Mouse (Mus musculus): ENCODE results near the gene Ckap2. TPM values are rescaled to one million over a fixed set of nuclear protein-coding genes. Genes with fewer than 3 reads are reported as not detected.

Ckap2 gene
- total and polyA plus RNA-seq, 3 experiments, result 25.5 to 33.6 TPM; not detected in 1

DNA sequence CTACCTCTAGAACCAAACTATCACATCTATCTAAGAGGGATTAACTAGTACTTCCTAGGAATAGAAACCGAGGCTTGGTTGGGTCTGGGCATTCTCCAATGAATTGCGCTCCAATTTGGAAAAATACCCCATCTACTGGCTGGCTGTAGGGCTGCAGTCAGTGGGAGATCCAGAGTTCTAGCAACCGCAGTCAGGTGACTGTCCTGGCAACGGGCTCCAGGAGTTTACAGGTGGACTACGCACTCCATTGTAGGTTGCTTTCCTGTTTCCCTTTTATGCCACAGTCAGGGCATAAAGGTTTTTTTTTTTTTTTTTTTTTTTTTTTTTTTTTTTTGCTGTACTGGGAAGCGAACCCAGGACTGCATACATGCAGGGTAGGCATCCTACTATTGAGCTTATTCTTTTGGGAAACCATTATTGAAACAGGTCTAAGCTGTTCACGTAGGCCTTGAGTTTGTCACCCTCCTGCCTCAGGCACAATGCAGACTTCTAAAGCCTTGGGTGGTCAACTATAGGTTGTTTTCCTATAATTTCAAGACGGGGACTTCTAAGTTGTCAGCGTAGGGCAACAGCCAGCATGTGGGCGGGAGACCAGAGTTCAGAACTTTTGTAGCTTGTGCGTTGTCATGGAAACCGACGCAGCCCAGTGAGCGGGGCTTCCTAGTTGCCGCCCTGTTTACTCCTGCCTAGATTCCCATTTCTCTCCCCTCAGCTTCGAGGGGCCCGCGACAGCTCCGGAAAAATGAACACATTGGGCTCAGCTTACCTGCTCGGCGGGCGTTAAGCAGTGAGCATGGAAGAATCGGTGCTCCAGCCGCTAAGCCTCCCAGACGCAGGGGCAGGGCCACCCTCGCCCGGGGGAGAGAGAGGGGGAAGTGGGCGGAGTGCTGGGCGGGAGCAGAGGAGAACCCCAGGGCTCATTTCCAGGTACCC is 61.1 kb downstream of the Ckap2 start, which contains the start of gene Nek5:
Gene Nek5 (minus strand): TSS at position 834 of the 933 bp plus-strand sequence.
- Histone ChIP-seq H3K9ac (ENCODE audit: control insufficient read depth, low read depth, low read length, poor library complexity, severe bottlenecking) (no peak within 1 kb of the TSS), H3K27me3 (ENCODE audit: control insufficient read depth in 1 of 2, insufficient read depth in 2 of 2, low read length in 2 of 2) (no peaks in the 10 kb centered on the region; a peak in 1 of 4 replicates), H3K4me3 (ENCODE audit: control insufficient read depth in 1 of 2, insufficient read depth in 1 of 2, low read depth in 2 of 2, low read length in 2 of 2) (no peak within 1 kb of the TSS), H3K4me1 (ENCODE audit: control insufficient read depth in 1 of 2, insufficient read depth in 2 of 2, low read length in 2 of 2) (no peaks in the 10 kb centered on the region), H3K79me2 (ENCODE audit: control insufficient read depth, insufficient read depth, low read length, poor library complexity) (no peaks in the 10 kb centered on the region), H3K36me3 (ENCODE audit: control insufficient read depth in 1 of 2, insufficient read depth in 2 of 2, low read length in 2 of 2) (no peaks in the 10 kb centered on the region), H3K27ac (ENCODE audit: control insufficient read depth, low read depth, low read length) (no peak within 1 kb of the TSS), H3K9me3 (replicated peaks; ENCODE audit: insufficient read depth, low read length) (no peaks in the 10 kb centered on the region)
- TF ChIP-seq E2F4 (IDR thresholded peaks at IDR 0.05; ENCODE audit: borderline replicate concordance, low read depth, low read length), result no peak
- peak; percentile 23 to 37 (median 27); a peak in 5 of 6 replicates for TF ChIP-seq CTCF (IDR thresholded peaks at IDR 0.05 in 2 of 3, conservative IDR thresholded peaks at IDR 0.05 in 1 of 3; ENCODE audit: control insufficient read depth in 1 of 3, insufficient read depth in 1 of 3, low read depth in 2 of 3, low read length in 3 of 3, poor library complexity in 1 of 3, severe bottlenecking in 1 of 3)
- TF ChIP-seq BHLHE40 (IDR thresholded peaks at IDR 0.05; ENCODE audit: borderline replicate concordance, low read depth, low read length), result no peak
- TF ChIP-seq RCOR1 (IDR thresholded peaks at IDR 0.05; ENCODE audit: low read depth, low read length), result no peak
- peak; percentile 29 for TF ChIP-seq SMC3 (IDR thresholded peaks at IDR 0.05; ENCODE audit: low read depth, low read length)
- no peak for TF ChIP-seq POLR2AphosphoS2 (IDR thresholded peaks at IDR 0.05; ENCODE audit: low read length)
- TF ChIP-seq NELFE (IDR thresholded peaks at IDR 0.05; ENCODE audit: low read depth, low read length), result no peak
- TF ChIP-seq RAD21 (IDR thresholded peaks at IDR 0.05; ENCODE audit: low read depth, low read length), result peak; percentile 22
- no peak for TF ChIP-seq TAL1 (IDR thresholded peaks at IDR 0.05; ENCODE audit: low read length)
- DNase-seq (ENCODE audit: low read depth, low spot score), result no peak

Other genes with a start within 250 kb of the Ckap2 start
- gene Defb35, start 247.5 kb downstream of the Ckap2 start, total RNA-seq (2012; rRNA removed), result not detected in 2 replicates
- not detected for gene Defb35, start 247.5 kb downstream of the Ckap2 start, polyA plus RNA-seq (2012; ENCODE audit: insufficient read depth in 1 of 2, insufficient read length in 2 of 2, low read depth in 1 of 2, low replicate concordance in 2 of 2, missing spikeins in 1 of 2)
- gene Defb13, start 239.1 kb downstream of the Ckap2 start, total RNA-seq (2012; rRNA removed), result not detected in 2 replicates
- not detected for gene Defb13, start 239.1 kb downstream of the Ckap2 start, polyA plus RNA-seq (2012; ENCODE audit: insufficient read depth in 1 of 2, insufficient read length in 2 of 2, low read depth in 1 of 2, low replicate concordance in 2 of 2, missing spikeins in 1 of 2)
- not detected in 2 replicates for gene Fam90a1a, start 227.1 kb downstream of the Ckap2 start, total RNA-seq (2012; rRNA removed)
- not detected for gene Fam90a1a, start 227.1 kb downstream of the Ckap2 start, polyA plus RNA-seq (2012; ENCODE audit: insufficient read depth in 1 of 2, insufficient read length in 2 of 2, low read depth in 1 of 2, low replicate concordance in 2 of 2, missing spikeins in 1 of 2)
- not detected in 2 replicates for gene Ccdc70, start 216.0 kb downstream of the Ckap2 start, total RNA-seq (2012; rRNA removed)
- not detected for gene Ccdc70, start 216.0 kb downstream of the Ckap2 start, polyA plus RNA-seq (2012; ENCODE audit: insufficient read depth in 1 of 2, insufficient read length in 2 of 2, low read depth in 1 of 2, low replicate concordance in 2 of 2, missing spikeins in 1 of 2)
- gene Atp7b, start 125.5 kb downstream of the Ckap2 start, total RNA-seq (2012; rRNA removed), result 28.7 and 32.5 TPM in 2 replicates
- 10 to 100 TPM in 1 of 2 experiments, not detected in 1; 29.4 TPM for gene Atp7b, start 125.5 kb downstream of the Ckap2 start, polyA plus RNA-seq (2012; ENCODE audit: insufficient read depth in 1 of 2, insufficient read length in 2 of 2, low read depth in 1 of 2, low replicate concordance in 2 of 2, missing spikeins in 1 of 2)
- 18.6 and 22.2 TPM in 2 replicates for gene Alg11, start 125.1 kb downstream of the Ckap2 start, total RNA-seq (2012; rRNA removed)
- gene Alg11, start 125.1 kb downstream of the Ckap2 start, polyA plus RNA-seq (2012; ENCODE audit: insufficient read depth in 1 of 2, insufficient read length in 2 of 2, low read depth in 1 of 2, low replicate concordance in 2 of 2, missing spikeins in 1 of 2), result 10 to 100 TPM; 17.2 to 55.0 TPM
- not detected in 2 replicates for gene Nek5, start 60.8 kb downstream of the Ckap2 start, total RNA-seq (2012; rRNA removed)
- under 1 TPM in 1 of 2 experiments, not detected in 1; 0.04 TPM for gene Nek5, start 60.8 kb downstream of the Ckap2 start, polyA plus RNA-seq (2012; ENCODE audit: insufficient read depth in 1 of 2, insufficient read length in 2 of 2, low read depth in 1 of 2, low replicate concordance in 2 of 2, missing spikeins in 1 of 2)
- gene Nek3, start 19.4 kb downstream of the Ckap2 start, total RNA-seq (2012; rRNA removed), result 2.0 and 3.0 TPM in 2 replicates
- 1 to 10 TPM in 1 of 2 experiments, not detected in 1; 3.5 TPM for gene Nek3, start 19.4 kb downstream of the Ckap2 start, polyA plus RNA-seq (2012; ENCODE audit: insufficient read depth in 1 of 2, insufficient read length in 2 of 2, low read depth in 1 of 2, low replicate concordance in 2 of 2, missing spikeins in 1 of 2)
- gene Vps36, start 7.0 kb upstream of the Ckap2 start, total RNA-seq (2012; rRNA removed), result 21.7 and 23.2 TPM in 2 replicates
- gene Vps36, start 7.0 kb upstream of the Ckap2 start, polyA plus RNA-seq (2012; ENCODE audit: insufficient read depth in 1 of 2, insufficient read length in 2 of 2, low read depth in 1 of 2, low replicate concordance in 2 of 2, missing spikeins in 1 of 2), result 10 to 100 TPM in 1 of 2 experiments, not detected in 1; 27.9 TPM
- not detected in 2 replicates for gene Thsd1, start 41.5 kb upstream of the Ckap2 start, total RNA-seq (2012; rRNA removed)
- under 1 TPM in 1 of 2 experiments, not detected in 1; 0.10 TPM for gene Thsd1, start 41.5 kb upstream of the Ckap2 start, polyA plus RNA-seq (2012; ENCODE audit: insufficient read depth in 1 of 2, insufficient read length in 2 of 2, low read depth in 1 of 2, low replicate concordance in 2 of 2, missing spikeins in 1 of 2)
- gene Tpte, start 97.6 kb upstream of the Ckap2 start, total RNA-seq (2012; rRNA removed), result not detected in 2 replicates
- gene Tpte, start 97.6 kb upstream of the Ckap2 start, polyA plus RNA-seq (2012; ENCODE audit: insufficient read depth in 1 of 2, insufficient read length in 2 of 2, low read depth in 1 of 2, low replicate concordance in 2 of 2, missing spikeins in 1 of 2), result not detected
- gene Slc25a15, start 212.8 kb upstream of the Ckap2 start, total RNA-seq (2012; rRNA removed), result 16.0 and 21.7 TPM in 2 replicates
- gene Slc25a15, start 212.8 kb upstream of the Ckap2 start, polyA plus RNA-seq (2012; ENCODE audit: insufficient read depth in 1 of 2, insufficient read length in 2 of 2, low read depth in 1 of 2, low replicate concordance in 2 of 2, missing spikeins in 1 of 2), result 10 to 100 TPM in 1 of 2 experiments, not detected in 1; 11.4 TPM
- 39.9 and 41.0 TPM in 2 replicates for gene Mrps31, start 225.5 kb upstream of the Ckap2 start, total RNA-seq (2012; rRNA removed)
- 10 to 100 TPM in 1 of 2 experiments, not detected in 1; 34.0 TPM for gene Mrps31, start 225.5 kb upstream of the Ckap2 start, polyA plus RNA-seq (2012; ENCODE audit: insufficient read depth in 1 of 2, insufficient read length in 2 of 2, low read depth in 1 of 2, low replicate concordance in 2 of 2, missing spikeins in 1 of 2)

All from MEL (cell line).